Mouse (Mus musculus): ENCODE measurements at regions not wholly inside any gene's neighbourhood (a gene's known extent, or its start where the extent isn't known, plus 50 kb on each side); places are given as distances from the start of the nearest gene placed in this dataset.

- no peaks in the 10 kb centered on the region for H3K36me3 ChIP-seq (ENCODE audit: control insufficient read depth, insufficient read depth, low read length)
- H3K27me3 ChIP-seq (ENCODE audit: control insufficient read depth, insufficient read depth, low read length) = no peaks in the 10 kb centered on the region
- no peaks in the 10 kb centered on the region for H3K9me3 ChIP-seq (ENCODE audit: control insufficient read depth, low read length)
- 20% methylated on average over 6 of the region's 6 CpGs for WGBS
- TF ChIP-seq EP300 (optimal IDR thresholded peaks at IDR 0.05) = no peak
- no peak for TF ChIP-seq CTCF (IDR thresholded peaks at IDR 0.05; ENCODE audit: low read depth)
- DNase-seq (ENCODE audit: low spot score) (peak; percentile 66), ATAC-seq (ENCODE audit: low FRiP score, low TSS enrichment) (no peak)
- H3K4me3 ChIP-seq (ENCODE audit: low read depth, low read length) = no peak overlapping the region
- no peak overlapping the region for H3K4me2 ChIP-seq (replicated peaks; ENCODE audit: low read depth)
- H3K4me1 ChIP-seq (replicated peaks; ENCODE audit: control insufficient read depth, insufficient read depth) = 0 out of 2 replicates have a peak, but pooled peaks cover 3% of the 10 kb centered on the region
- H3K9ac ChIP-seq (ENCODE audit: low read length) = no peak overlapping the region
- no peak overlapping the region for H3K27ac ChIP-seq (replicated peaks)
Measured at GRCm38 (mm10) chr4:105282681-105283462, 125.7 kb downstream of the Plpp3 start.

GRCm38 (mm10) chr4:105285431-105286013, 128.4 kb downstream of the Plpp3 start:
- Histone ChIP-seq H3K4me3 (ENCODE audit: low read depth, low read length) (no peak overlapping the region), H3K9me3 (ENCODE audit: control insufficient read depth, low read length) (no peaks in the 10 kb centered on the region), H3K4me1 (replicated peaks; ENCODE audit: control insufficient read depth, insufficient read depth) (0 out of 2 replicates have a peak, but pooled peaks cover 3% of the 10 kb centered on the region), H3K9ac (ENCODE audit: low read length) (no peak overlapping the region), H3K36me3 (ENCODE audit: control insufficient read depth, insufficient read depth, low read length) (no peaks in the 10 kb centered on the region), H3K4me2 (replicated peaks; ENCODE audit: low read depth) (no peak overlapping the region), H3K27ac (replicated peaks) (no peak overlapping the region), H3K27me3 (ENCODE audit: control insufficient read depth, insufficient read depth, low read length) (no peaks in the 10 kb centered on the region)
- ATAC-seq (ENCODE audit: low FRiP score, low TSS enrichment) = no peak
- no peak for TF ChIP-seq CTCF (IDR thresholded peaks at IDR 0.05; ENCODE audit: low read depth)
- WGBS = 93% methylated on average over 5 of the region's 5 CpGs
- DNase-seq (ENCODE audit: low spot score) = no peak

GRCm38 (mm10) chr4:105286299-105286698, 129.2 kb downstream of the Plpp3 start:
- no peak overlapping the region for H3K27ac ChIP-seq (replicated peaks)

GRCm38 (mm10) chr4:105286809-105287208, 129.7 kb downstream of the Plpp3 start:
- 66% methylated on average over 10 of the region's 10 CpGs for WGBS
- Histone ChIP-seq H3K4me3 (ENCODE audit: low read depth, low read length) (no peak overlapping the region), H3K36me3 (ENCODE audit: control insufficient read depth, insufficient read depth, low read length) (no peaks in the 10 kb centered on the region), H3K9me3 (ENCODE audit: control insufficient read depth, low read length) (no peaks in the 10 kb centered on the region), H3K27ac (replicated peaks) (no peak overlapping the region), H3K4me1 (replicated peaks; ENCODE audit: control insufficient read depth, insufficient read depth) (no peaks in the 10 kb centered on the region), H3K27me3 (ENCODE audit: control insufficient read depth, insufficient read depth, low read length) (no peaks in the 10 kb centered on the region), H3K9ac (ENCODE audit: low read length) (no peak overlapping the region), H3K4me2 (replicated peaks; ENCODE audit: low read depth) (no peak overlapping the region)
- ATAC-seq (ENCODE audit: low FRiP score, low TSS enrichment) (no peak), DNase-seq (ENCODE audit: low spot score) (no peak)
- TF ChIP-seq EP300 (optimal IDR thresholded peaks at IDR 0.05) = no peak
- TF ChIP-seq CTCF (IDR thresholded peaks at IDR 0.05; ENCODE audit: low read depth) = no peak

More at GRCm38 (mm10) chr4:105286299-105286698, 129.2 kb downstream of the Plpp3 start:
- Histone ChIP-seq H3K9ac (ENCODE audit: low read length) (no peak overlapping the region), H3K4me2 (replicated peaks; ENCODE audit: low read depth) (no peak overlapping the region), H3K36me3 (ENCODE audit: control insufficient read depth, insufficient read depth, low read length) (no peaks in the 10 kb centered on the region), H3K4me3 (ENCODE audit: low read depth, low read length) (no peak overlapping the region), H3K9me3 (ENCODE audit: control insufficient read depth, low read length) (no peaks in the 10 kb centered on the region), H3K27me3 (ENCODE audit: control insufficient read depth, insufficient read depth, low read length) (no peaks in the 10 kb centered on the region), H3K4me1 (replicated peaks; ENCODE audit: control insufficient read depth, insufficient read depth) (0 out of 2 replicates have a peak, but pooled peaks cover 3% of the 10 kb centered on the region)
- no peak for DNase-seq (ENCODE audit: low spot score)
- ATAC-seq (ENCODE audit: low FRiP score, low TSS enrichment) = no peak
- no peak for TF ChIP-seq CTCF (IDR thresholded peaks at IDR 0.05; ENCODE audit: low read depth)
- TF ChIP-seq EP300 (optimal IDR thresholded peaks at IDR 0.05) = no peak
- WGBS = 77% methylated on average over 6 of the region's 6 CpGs

GRCm38 (mm10) chr4:105287419-105287818, 130.3 kb downstream of the Plpp3 start:
- no peaks in the 10 kb centered on the region for H3K9me3 ChIP-seq (ENCODE audit: control insufficient read depth, low read length)
- 79% methylated on average over 7 of the region's 7 CpGs for WGBS
- H3K27me3 ChIP-seq (ENCODE audit: control insufficient read depth, insufficient read depth, low read length) = no peaks in the 10 kb centered on the region
- no peak overlapping the region for H3K27ac ChIP-seq (replicated peaks)
- ATAC-seq (ENCODE audit: low FRiP score, low TSS enrichment) (no peak), DNase-seq (ENCODE audit: low spot score) (no peak)
- no peak overlapping the region for H3K4me3 ChIP-seq (ENCODE audit: low read depth, low read length)
- no peak for TF ChIP-seq CTCF (IDR thresholded peaks at IDR 0.05; ENCODE audit: low read depth)
- TF ChIP-seq EP300 (optimal IDR thresholded peaks at IDR 0.05) = no peak
- H3K4me1 ChIP-seq (replicated peaks; ENCODE audit: control insufficient read depth, insufficient read depth) = no peaks in the 10 kb centered on the region
- H3K9ac ChIP-seq (ENCODE audit: low read length) = no peak overlapping the region
- no peaks in the 10 kb centered on the region for H3K36me3 ChIP-seq (ENCODE audit: control insufficient read depth, insufficient read depth, low read length)
- no peak overlapping the region for H3K4me2 ChIP-seq (replicated peaks; ENCODE audit: low read depth)

GRCm38 (mm10) chr4:105289635-105290034, 132.5 kb downstream of the Plpp3 start:
- ATAC-seq (ENCODE audit: low FRiP score, low TSS enrichment) = no peak
- no peak overlapping the region for H3K4me2 ChIP-seq (replicated peaks; ENCODE audit: low read depth)
- H3K4me3 ChIP-seq (ENCODE audit: low read depth, low read length) = no peak overlapping the region

More at GRCm38 (mm10) chr4:105289635-105290034, 132.5 kb downstream of the Plpp3 start:
- WGBS = 71% methylated on average over 4 of the region's 4 CpGs
- no peak for DNase-seq (ENCODE audit: low spot score)
- H3K9me3 ChIP-seq (ENCODE audit: control insufficient read depth, low read length) = no peaks in the 10 kb centered on the region
- H3K4me1 ChIP-seq (replicated peaks; ENCODE audit: control insufficient read depth, insufficient read depth) = no peaks in the 10 kb centered on the region
- no peak overlapping the region for H3K9ac ChIP-seq (ENCODE audit: low read length)
- no peaks in the 10 kb centered on the region for H3K36me3 ChIP-seq (ENCODE audit: control insufficient read depth, insufficient read depth, low read length)
- no peak overlapping the region for H3K27ac ChIP-seq (replicated peaks)
- no peak for TF ChIP-seq EP300 (optimal IDR thresholded peaks at IDR 0.05)
- TF ChIP-seq CTCF (IDR thresholded peaks at IDR 0.05; ENCODE audit: low read depth) = no peak
- no peaks in the 10 kb centered on the region for H3K27me3 ChIP-seq (ENCODE audit: control insufficient read depth, insufficient read depth, low read length)

All from stomach, postnatal 0 days (tissue).